Mouse (Mus musculus): Measurements from ENCODE around the gene Relt. TPM values are rescaled to one million over a fixed set of nuclear protein-coding genes. Genes with fewer than 3 reads are reported as not detected.

Relt gene
- polyA plus RNA-seq, 1 experiment from 2014 or later: 3.7 TPM

DNA sequence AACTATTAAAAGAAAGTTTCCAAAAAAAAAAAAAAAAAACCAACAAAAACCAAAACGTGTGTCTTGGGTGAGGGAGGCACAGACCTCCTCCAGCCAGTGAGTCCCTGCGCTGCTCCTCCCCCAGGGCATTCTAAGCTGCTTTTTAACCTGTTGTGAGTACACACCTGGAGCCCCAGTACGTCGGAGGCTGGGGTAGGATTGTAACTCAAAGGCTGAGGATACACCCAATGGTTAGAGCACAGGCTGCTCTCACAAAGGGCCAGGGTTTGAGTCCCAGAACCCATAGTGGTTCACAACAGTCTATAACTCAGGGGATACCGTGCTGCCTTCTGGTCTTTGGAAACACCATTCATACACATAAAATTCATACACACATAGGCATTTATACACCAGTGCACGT lies 21.6 kb downstream of the Relt start:
- Histone ChIP-seq H3K36me3 (peaks cover 27% of the 10 kb centered on the region), H3K9ac (no peak overlapping the region), H3K4me3 (no peak overlapping the region), H3K4me2 (replicated peaks) (no peak overlapping the region), H3K27me3 (replicated peaks) (no peaks in the 10 kb centered on the region), H3K9me3 (no peaks in the 10 kb centered on the region), H3K27ac (no peak overlapping the region), H3K4me1 (peaks cover 6% of the 10 kb centered on the region; the same call in 1 of the 2 replicates)
- WGBS: 90% methylated on average over 6 of the region's 6 CpGs
- no peak for ATAC-seq (ENCODE audit: low FRiP score, low read depth)

DNA sequence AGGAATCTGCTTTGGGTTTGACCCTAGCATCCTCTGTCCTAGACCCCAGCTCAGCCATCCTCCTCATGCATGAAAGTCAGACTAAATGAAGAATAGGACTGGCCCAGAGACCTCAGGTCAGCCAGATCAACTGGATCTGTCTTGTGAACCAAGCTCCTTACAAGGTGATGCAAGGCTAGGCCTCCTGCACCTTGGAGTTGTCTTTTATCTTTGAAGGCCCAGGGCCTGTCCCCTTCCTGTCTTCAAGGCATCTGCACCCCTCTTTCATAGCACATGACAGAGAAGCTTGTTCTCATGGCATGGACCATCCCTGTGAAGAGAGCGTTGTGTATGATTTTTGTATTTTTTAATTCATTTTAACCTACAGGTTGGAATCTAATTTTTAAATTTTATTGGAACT lies 22.3 kb downstream of the Relt start:
- H3K9ac ChIP-seq: no peak overlapping the region
- no peak overlapping the region for H3K27ac ChIP-seq
- no peaks in the 10 kb centered on the region for H3K27me3 ChIP-seq (replicated peaks)
- no peak overlapping the region for H3K4me3 ChIP-seq
- no peak overlapping the region for H3K4me2 ChIP-seq (replicated peaks)
- ATAC-seq (ENCODE audit: low FRiP score, low read depth): no peak
- H3K9me3 ChIP-seq: no peaks in the 10 kb centered on the region
- WGBS: 93% methylated on average over 1 of the region's 1 CpGs
- H3K36me3 ChIP-seq: peaks cover 34% of the 10 kb centered on the region
- H3K4me1 ChIP-seq: 0 out of 2 replicates have a peak, but pooled peaks cover 2% of the 10 kb centered on the region

DNA sequence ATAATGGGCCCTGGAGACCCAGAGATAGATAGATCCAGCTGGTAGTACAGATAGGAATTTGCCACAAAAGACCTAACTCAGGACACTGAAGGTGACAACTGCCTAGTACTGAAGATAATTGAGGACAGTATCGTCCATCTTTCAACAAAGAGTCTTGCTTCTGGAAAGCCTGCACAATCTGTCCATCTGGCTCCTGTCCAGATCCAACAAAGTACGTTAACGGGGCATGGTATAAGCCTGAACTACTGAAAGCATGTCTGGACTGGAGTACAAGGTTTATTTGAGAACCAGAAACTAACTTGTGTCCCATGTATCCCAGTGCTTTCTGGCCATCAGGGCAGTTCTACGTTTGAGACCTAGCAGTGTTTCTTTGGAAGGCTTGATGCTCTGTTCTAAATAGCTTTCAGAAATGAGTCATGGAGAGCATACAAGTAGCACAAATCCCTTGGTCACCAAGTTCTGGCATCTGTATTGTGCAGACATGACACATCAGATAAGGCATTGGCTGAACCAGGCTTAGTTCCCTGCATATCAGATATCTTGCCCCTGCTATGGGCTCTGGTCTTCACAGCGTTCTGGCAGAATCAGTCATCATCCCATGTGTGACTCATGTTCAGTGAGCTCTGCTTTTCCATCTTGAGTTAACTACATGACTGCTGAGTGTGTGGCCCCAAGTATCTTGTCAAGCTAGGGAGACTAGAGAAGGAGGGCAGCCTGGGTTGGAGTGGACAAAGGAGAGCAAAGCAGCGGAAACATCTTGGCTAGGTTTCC lies 23.4 kb downstream of the Relt start:
- Histone ChIP-seq H3K4me3 (no peak overlapping the region), H3K9ac (no peak overlapping the region), H3K27ac (no peak overlapping the region), H3K9me3 (no peaks in the 10 kb centered on the region), H3K27me3 (replicated peaks) (no peaks in the 10 kb centered on the region), H3K36me3 (peaks cover 44% of the 10 kb centered on the region), H3K4me1 (no peaks in the 10 kb centered on the region), H3K4me2 (replicated peaks) (no peak overlapping the region)
- 85% methylated on average over 6 of the region's 6 CpGs for WGBS
- ATAC-seq (ENCODE audit: low FRiP score, low read depth): no peak

DNA sequence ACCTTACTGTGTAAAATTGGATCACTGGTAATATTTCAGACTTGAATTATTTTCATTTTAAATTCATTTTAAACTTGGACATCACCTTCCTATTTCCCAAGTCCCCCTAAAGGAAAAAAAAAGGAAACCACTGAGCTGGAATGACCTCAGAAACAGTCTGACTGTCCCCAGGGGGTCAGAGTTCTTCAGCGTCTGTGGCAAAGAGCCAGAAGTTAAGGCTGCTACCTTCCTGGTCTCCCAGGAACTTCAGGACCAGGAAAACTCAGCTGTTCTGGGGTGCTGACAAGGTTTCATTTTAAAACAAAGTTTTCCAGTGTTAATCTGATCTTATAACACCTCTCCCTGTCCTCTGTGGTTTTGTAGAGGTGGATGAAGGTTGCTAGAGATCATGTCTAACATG lies 25.5 kb downstream of the Relt start:
- no peaks in the 10 kb centered on the region for H3K9me3 ChIP-seq
- no peaks in the 10 kb centered on the region for H3K4me1 ChIP-seq
- 57% methylated on average over 1 of the region's 1 CpGs for WGBS
- no peak overlapping the region for H3K9ac ChIP-seq
- no peak overlapping the region for H3K4me2 ChIP-seq (replicated peaks)
- H3K27me3 ChIP-seq (replicated peaks): no peaks in the 10 kb centered on the region
- H3K27ac ChIP-seq: no peak overlapping the region
- H3K4me3 ChIP-seq: no peak overlapping the region
- peaks cover 52% of the 10 kb centered on the region for H3K36me3 ChIP-seq
- ATAC-seq (ENCODE audit: low FRiP score, low read depth): no peak

DNA sequence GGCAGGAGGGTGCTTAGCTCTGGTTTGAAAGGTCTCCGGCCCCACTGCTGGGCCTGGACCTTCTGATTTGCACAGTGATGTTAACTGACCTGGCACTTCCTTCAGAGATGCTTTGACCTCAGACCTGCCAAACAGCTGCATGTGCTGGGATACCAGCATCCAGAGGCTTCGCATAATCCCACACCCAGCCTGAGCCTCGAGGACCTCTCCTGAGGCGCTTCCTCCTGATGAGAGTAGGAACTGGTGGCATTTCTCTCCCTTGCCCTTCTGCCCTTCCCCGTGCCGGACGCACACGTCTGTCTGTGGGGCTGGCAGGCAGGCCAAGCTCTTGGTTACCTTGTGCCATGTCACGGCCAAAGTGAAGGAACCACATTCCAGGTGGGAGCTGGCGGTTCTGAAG lies 26.6 kb downstream of the Relt start:
- Histone ChIP-seq H3K4me1 (no peaks in the 10 kb centered on the region), H3K36me3 (peaks cover 47% of the 10 kb centered on the region), H3K27me3 (replicated peaks) (no peaks in the 10 kb centered on the region), H3K9ac (no peak overlapping the region), H3K4me2 (replicated peaks) (no peak overlapping the region), H3K9me3 (no peaks in the 10 kb centered on the region), H3K27ac (no peak overlapping the region), H3K4me3 (no peak overlapping the region)
- WGBS: 91% methylated on average over 10 of the region's 10 CpGs
- ATAC-seq (ENCODE audit: low FRiP score, low read depth): no peak

DNA sequence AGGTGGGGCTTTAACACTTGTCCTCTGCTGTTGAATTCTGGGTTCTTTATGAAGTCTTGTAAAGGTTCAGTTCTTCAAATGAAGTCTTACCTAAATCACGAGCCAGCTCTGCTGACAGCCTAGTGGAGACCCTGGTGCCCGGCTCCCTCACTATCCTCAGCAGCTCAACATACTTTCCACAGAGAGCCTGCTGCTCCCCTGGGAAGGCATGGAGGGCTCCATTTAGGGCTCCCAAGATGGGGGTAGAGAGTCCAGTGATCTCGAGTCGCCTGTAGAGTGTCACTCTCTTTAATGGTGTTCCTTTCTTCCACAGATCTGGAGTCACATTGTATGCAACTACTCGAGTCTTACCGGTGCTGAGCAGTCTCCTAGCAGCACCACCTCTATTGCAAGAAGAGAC lies 27.5 kb downstream of the Relt start:
- no peaks in the 10 kb centered on the region for H3K27me3 ChIP-seq (replicated peaks)
- peaks cover 51% of the 10 kb centered on the region for H3K36me3 ChIP-seq
- no peak overlapping the region for H3K9ac ChIP-seq
- H3K4me3 ChIP-seq: no peak overlapping the region
- no peak overlapping the region for H3K4me2 ChIP-seq (replicated peaks)
- H3K4me1 ChIP-seq: no peaks in the 10 kb centered on the region
- no peaks in the 10 kb centered on the region for H3K9me3 ChIP-seq
- WGBS: 89% methylated on average over 6 of the region's 6 CpGs
- ATAC-seq (ENCODE audit: low FRiP score, low read depth): no peak
- H3K27ac ChIP-seq: no peak overlapping the region

DNA sequence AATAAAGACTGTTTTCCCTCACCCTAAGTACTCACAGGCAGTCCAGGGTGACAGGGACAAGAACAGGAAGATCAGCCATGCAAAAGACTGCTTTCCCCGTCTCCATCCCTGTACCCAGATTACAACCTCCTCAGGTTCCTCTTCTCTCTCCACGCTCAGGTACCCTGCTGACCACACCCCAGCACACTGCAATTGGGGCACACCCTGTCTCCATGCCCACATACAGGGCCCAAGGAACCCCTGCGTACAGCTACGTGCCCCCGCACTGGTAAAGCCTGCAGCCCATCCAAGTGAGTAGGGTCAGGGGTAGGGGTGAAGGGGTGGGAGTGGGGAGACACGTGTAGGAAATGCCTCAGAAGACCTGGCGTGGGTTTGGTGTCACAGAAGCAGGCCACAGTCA lies 28.1 kb downstream of the Relt start:
- ATAC-seq (ENCODE audit: low FRiP score, low read depth): no peak
- Histone ChIP-seq H3K9ac (no peak overlapping the region), H3K9me3 (no peaks in the 10 kb centered on the region), H3K27me3 (replicated peaks) (no peaks in the 10 kb centered on the region), H3K36me3 (peaks cover 51% of the 10 kb centered on the region), H3K4me3 (no peak overlapping the region), H3K27ac (no peak overlapping the region), H3K4me1 (no peaks in the 10 kb centered on the region), H3K4me2 (replicated peaks) (no peak overlapping the region)
- 92% methylated on average over 7 of the region's 7 CpGs for WGBS

DNA sequence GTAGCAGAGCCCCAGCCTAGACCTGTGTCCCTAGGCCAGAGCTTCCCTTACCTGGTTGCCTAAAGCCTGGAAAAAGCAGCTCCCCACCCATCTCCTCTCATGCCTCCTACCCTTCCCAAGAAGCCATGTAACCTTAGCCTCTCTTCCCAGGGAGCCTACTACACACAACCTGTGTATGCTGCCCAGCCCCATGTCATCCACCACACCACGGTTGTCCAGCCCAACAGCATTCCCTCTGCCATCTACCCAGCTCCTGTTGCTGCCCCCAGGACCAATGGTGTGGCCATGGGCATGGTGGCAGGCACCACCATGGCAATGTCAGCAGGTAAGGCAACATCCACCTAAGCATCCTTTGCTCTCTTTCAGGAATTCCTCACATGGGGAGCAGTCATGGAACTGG lies 29.4 kb downstream of the Relt start:
- Histone ChIP-seq H3K27me3 (replicated peaks) (no peaks in the 10 kb centered on the region), H3K27ac (no peak overlapping the region), H3K4me2 (replicated peaks) (no peak overlapping the region), H3K36me3 (peaks cover 52% of the 10 kb centered on the region), H3K9ac (no peak overlapping the region), H3K9me3 (no peaks in the 10 kb centered on the region), H3K4me3 (no peak overlapping the region), H3K4me1 (no peaks in the 10 kb centered on the region)
- 82% methylated on average over 1 of the region's 1 CpGs for WGBS
- no peak for ATAC-seq (ENCODE audit: low FRiP score, low read depth)

DNA sequence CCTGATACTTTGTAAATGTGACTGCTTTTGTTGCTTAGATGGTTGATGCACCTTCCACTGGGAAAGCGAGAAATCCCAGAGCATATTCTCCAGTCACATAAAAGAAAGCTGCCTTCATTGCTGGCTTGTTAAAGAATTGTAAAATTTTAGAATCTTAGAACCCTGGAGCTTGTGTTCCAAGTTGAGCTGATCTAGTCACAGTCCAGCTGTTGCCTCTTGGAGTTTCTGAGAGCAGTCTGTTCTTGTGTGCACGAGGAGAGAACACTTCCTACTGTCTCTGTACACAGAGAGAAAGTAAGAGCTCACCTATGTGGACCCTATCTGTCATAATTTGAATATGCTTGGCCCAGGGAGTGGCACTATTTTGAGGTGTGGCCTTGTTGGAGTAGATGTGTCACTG lies 34.7 kb downstream of the Relt start:
- H3K27ac ChIP-seq: no peak overlapping the region
- no peak for ATAC-seq (ENCODE audit: low FRiP score, low read depth)
- no peak overlapping the region for H3K9ac ChIP-seq
- H3K9me3 ChIP-seq: no peaks in the 10 kb centered on the region
- H3K4me2 ChIP-seq (replicated peaks): no peak overlapping the region
- 89% methylated on average over 2 of the region's 2 CpGs for WGBS
- no peak overlapping the region for H3K4me3 ChIP-seq
- H3K36me3 ChIP-seq: peaks cover 12% of the 10 kb centered on the region; the same call in 1 of the 2 replicates
- H3K27me3 ChIP-seq (replicated peaks): no peaks in the 10 kb centered on the region
- no peaks in the 10 kb centered on the region for H3K4me1 ChIP-seq

DNA sequence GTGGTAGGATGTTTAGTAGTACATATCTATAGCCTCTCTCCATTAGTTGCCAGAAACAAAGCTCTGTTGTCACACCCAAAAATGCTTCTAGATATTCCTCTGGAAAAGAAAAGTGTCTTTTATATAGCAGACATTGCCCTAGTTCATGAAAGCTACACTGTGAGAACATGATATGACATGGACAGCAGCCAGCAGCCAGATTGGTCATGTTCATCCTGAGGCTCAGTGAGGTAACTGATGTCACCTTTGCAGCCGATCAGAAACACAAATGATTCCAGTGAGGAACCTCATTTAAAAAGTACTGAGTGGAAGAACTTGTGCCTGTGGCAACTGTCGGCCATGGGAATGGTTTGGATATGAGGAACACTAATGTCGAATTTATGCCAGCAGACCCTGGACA lies 38.6 kb downstream of the Relt start:
- WGBS: 90% methylated on average over 3 of the region's 3 CpGs
- no peaks in the 10 kb centered on the region for H3K9me3 ChIP-seq
- no peak for ATAC-seq (ENCODE audit: low FRiP score, low read depth)

DNA sequence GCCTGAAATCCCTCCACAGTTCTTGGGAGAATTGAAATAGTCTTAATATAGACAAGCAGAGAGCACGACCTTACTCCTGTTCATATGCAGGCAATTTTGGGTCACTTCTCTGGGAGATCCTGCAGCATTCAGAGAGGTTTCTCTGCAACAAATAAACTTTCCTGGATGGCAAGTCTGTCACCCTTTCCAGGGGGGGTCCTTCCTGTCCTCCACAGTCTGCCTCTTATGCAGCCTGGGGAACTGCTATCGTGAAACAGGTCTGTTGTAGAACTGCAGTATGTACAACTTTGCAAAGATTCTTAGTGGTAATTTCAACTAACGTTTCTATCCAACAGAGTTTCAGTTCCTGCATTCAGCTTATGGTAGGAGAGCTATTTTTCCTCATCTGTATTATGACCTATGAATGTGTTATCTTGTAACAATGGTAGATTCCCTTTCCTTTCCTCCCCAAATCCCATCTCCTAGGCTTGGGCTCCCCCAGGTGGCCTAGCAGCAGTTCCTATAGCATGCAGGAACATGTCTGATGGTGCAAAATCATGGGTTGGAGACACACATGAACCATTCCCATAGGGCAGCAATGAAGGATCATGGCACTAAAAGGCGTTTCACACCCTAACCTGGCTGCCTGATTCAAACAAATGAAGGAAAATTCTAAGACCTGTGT lies 44.7 kb downstream of the Relt start:
- no peaks in the 10 kb centered on the region for H3K36me3 ChIP-seq
- H3K4me3 ChIP-seq: no peak overlapping the region
- no peaks in the 10 kb centered on the region for H3K27me3 ChIP-seq (replicated peaks)
- no peak overlapping the region for H3K4me2 ChIP-seq (replicated peaks)
- ATAC-seq (ENCODE audit: low FRiP score, low read depth): no peak
- H3K9me3 ChIP-seq: no peaks in the 10 kb centered on the region
- no peaks in the 10 kb centered on the region for H3K4me1 ChIP-seq
- 85% methylated on average over 4 of the region's 4 CpGs for WGBS
- H3K9ac ChIP-seq: no peak overlapping the region
- no peak overlapping the region for H3K27ac ChIP-seq

More for the DNA sequence above, 38.6 kb downstream of the Relt start:
- H3K27ac ChIP-seq: no peak overlapping the region
- peaks cover 7% of the 10 kb centered on the region; the same call in 1 of the 2 replicates for H3K36me3 ChIP-seq
- no peak overlapping the region for H3K4me2 ChIP-seq (replicated peaks)
- H3K4me1 ChIP-seq: no peaks in the 10 kb centered on the region
- H3K4me3 ChIP-seq: no peak overlapping the region
- no peak overlapping the region for H3K9ac ChIP-seq
- no peaks in the 10 kb centered on the region for H3K27me3 ChIP-seq (replicated peaks)

DNA sequence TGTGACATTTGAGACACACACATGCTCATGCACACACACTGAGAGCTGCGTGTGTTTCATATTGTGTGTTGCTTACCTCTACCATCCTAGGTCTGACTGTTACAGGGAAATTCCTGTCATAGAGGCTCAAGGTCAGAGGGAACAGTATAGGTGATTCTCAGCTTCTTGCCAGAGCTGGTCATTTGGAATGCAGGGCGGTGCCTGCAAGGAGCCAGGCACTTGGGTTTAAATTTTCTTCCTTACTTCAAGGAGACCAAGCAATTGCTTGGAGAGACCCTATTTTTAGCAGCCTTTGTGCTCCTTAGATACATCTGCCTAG lies 45.8 kb downstream of the Relt start:
- Histone ChIP-seq H3K9ac (no peak overlapping the region), H3K36me3 (no peaks in the 10 kb centered on the region), H3K27me3 (replicated peaks) (no peaks in the 10 kb centered on the region), H3K4me1 (no peaks in the 10 kb centered on the region), H3K9me3 (no peaks in the 10 kb centered on the region), H3K4me2 (replicated peaks) (no peak overlapping the region), H3K4me3 (no peak overlapping the region), H3K27ac (no peak overlapping the region)
- WGBS: 93% methylated on average over 2 of the region's 2 CpGs
- ATAC-seq (ENCODE audit: low FRiP score, low read depth): no peak
